Comparison of ENCODE assay signal across 9 mouse cellular contexts in the genomic region with DNA sequence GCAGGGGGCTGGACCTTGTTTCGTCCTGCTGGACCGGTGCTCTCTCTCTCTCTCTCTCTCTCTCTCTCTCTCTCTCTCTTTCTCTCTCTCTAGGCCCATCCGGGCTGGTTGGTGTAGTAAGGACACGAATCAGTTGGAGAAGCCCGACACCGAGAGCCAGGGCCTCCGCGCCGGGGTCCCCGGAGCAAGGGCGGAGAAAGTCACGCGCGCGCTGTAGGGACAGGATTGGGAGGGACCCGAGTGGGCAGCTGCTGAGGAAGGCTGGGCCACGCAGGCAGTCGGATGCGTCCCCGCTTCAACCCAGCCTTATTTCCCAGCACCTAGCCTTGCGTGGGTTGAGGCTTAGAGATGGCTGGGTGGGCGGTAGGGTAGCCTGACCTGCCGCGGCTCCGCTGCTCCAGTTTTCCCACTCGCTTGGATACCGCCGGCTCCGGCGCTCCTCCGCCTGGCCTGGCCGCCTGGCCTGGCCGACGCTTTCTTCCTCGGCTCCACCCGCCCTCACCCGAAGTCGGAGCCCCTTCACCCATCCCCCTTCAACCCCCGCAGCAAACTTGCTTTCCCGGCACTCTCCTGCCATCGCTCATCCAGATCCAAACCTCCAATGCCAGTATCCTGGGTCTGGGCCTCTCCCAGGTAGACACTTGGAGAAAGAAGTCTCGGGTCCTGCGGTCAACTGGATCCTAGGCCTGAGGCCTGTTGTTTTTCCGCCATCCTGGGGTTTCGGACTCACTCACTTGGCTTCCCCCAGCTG. TPM values are rescaled to one million over a fixed set of nuclear protein-coding genes. Genes with fewer than 3 reads are reported as not detected.
DNase-seq lines count a peak whose midpoint lies in the region; ATAC-seq lines count a peak whose summit lies in the region.
"Had no signal": no experiment of that assay in that cellular context is flagged by ENCODE, and none has a peak within 500 bp of the region (broad histone marks: within the 10 kb centered on the region; RNA-seq: fewer than 3 reads in every experiment).

No protein-coding gene starts in this region.

- H3K9ac ChIP-seq in forebrain, embryonic 12.5 days, result no peak overlapping the region; the same call in 1 of the 2 replicates
- H3K9ac ChIP-seq in limb, embryonic 15.5 days, result no peak overlapping the region
- H3K9ac ChIP-seq: liver, embryonic 14.5 days had no signal

- peaks cover 54% of the 10 kb centered on the region for H3K4me1 ChIP-seq in megakaryocyte, embryonic 14.5 days
- H3K4me1 ChIP-seq in forebrain, embryonic 12.5 days, result peaks cover 20% of the 10 kb centered on the region
- peaks cover 42% of the 10 kb centered on the region for H3K4me1 ChIP-seq in limb, embryonic 15.5 days

- H3K27ac ChIP-seq in forebrain, embryonic 12.5 days, result no peak overlapping the region
- no peak overlapping the region for H3K27ac ChIP-seq in limb, embryonic 15.5 days
- H3K27ac ChIP-seq: liver, embryonic 14.5 days had no signal

- no peak for ATAC-seq in megakaryocyte, adult 5-6 weeks (ENCODE audit: poor library complexity, severe bottlenecking)
- no peak for ATAC-seq in forebrain, embryonic 12.5 days (ENCODE audit: low FRiP score)
- no peak for ATAC-seq in limb, embryonic 15.5 days (ENCODE audit: insufficient number of reproducible peaks, low FRiP score, low TSS enrichment, low read depth)

- 1% methylated on average over 45 of the region's 45 CpGs for WGBS in forebrain, embryonic 12.5 days
- WGBS in limb, embryonic 15.5 days, result 3% methylated on average over 45 of the region's 45 CpGs

- peak overlapping the region; percentile 83 for H3K4me2 ChIP-seq in forebrain, embryonic 12.5 days
- peak overlapping the region; percentile 91 for H3K4me2 ChIP-seq in limb, embryonic 15.5 days

- H3K4me3 ChIP-seq in megakaryocyte, embryonic 14.5 days (replicated peaks), result peak overlapping the region; percentile 90
- peak overlapping the region; percentile 48 for H3K4me3 ChIP-seq in forebrain, embryonic 12.5 days (replicated peaks)
- H3K4me3 ChIP-seq in limb, embryonic 15.5 days, result peak overlapping the region; percentile 48

- no peaks in the 10 kb centered on the region for H3K36me3 ChIP-seq in megakaryocyte, embryonic 14.5 days (replicated peaks; ENCODE audit: low read length)
- H3K36me3 ChIP-seq in forebrain, embryonic 12.5 days (replicated peaks), result no peaks in the 10 kb centered on the region
- H3K36me3 ChIP-seq in limb, embryonic 15.5 days, result no peaks in the 10 kb centered on the region

- peaks cover 98% of the 10 kb centered on the region for H3K27me3 ChIP-seq in megakaryocyte, embryonic 14.5 days (replicated peaks)
- H3K27me3 ChIP-seq in forebrain, embryonic 12.5 days, result peaks cover 97% of the 10 kb centered on the region
- peaks cover 97% of the 10 kb centered on the region for H3K27me3 ChIP-seq in limb, embryonic 15.5 days

- no peak for DNase-seq in spleen, postnatal 14 days (ENCODE audit: low spot score in 2 of 2)
- no peak for DNase-seq in embryo, embryonic 9.5 days (ENCODE audit: extremely low spot score)
- no peak for DNase-seq in layer of hippocampus, postnatal 25 days (ENCODE audit: extremely low spot score in 1 of 2, low spot score in 1 of 2)

- no peaks in the 10 kb centered on the region for H3K9me3 ChIP-seq in megakaryocyte, embryonic 14.5 days
- H3K9me3 ChIP-seq in forebrain, embryonic 12.5 days, result no peaks in the 10 kb centered on the region
- H3K9me3 ChIP-seq in limb, embryonic 15.5 days, result no peaks in the 10 kb centered on the region

RNA-seq across cellular contexts. Expression of a gene that starts 0.8 kb away (rescaled TPM):
- 0.19 TPM in 1 of 2 replicates, not detected in the other for polyA plus RNA-seq in megakaryocyte, embryonic 14.5 days (2012; ENCODE audit: insufficient read depth, low replicate concordance)
- total RNA-seq in megakaryocyte, adult 5-6 weeks (2015), result not detected in 2 replicates
- not detected in 2 replicates for total RNA-seq in megakaryocyte, adult 5-6 weeks (2017)
- 0.63 and 1.3 TPM in 2 replicates for polyA plus RNA-seq in forebrain, embryonic 12.5 days (2016; fragmentation: Nextera tagmentation; extraction: Ambion mirVana)
- 1.2 and 1.3 TPM in 2 replicates for polyA plus RNA-seq in limb, embryonic 15.5 days (2015; fragmentation: Nextera tagmentation; extraction: Ambion mirVana)
- total RNA-seq in layer of hippocampus, postnatal 25 days (2021), result not detected
- total RNA-seq: adrenal gland, postnatal 14 days had no signal
- polyA plus RNA-seq: liver, embryonic 14.5 days had no signal

RNA-seq across cellular contexts. Expression of a gene that starts 30.9 kb away (rescaled TPM):
- not detected in 2 replicates for polyA plus RNA-seq in megakaryocyte, embryonic 14.5 days (2012; ENCODE audit: insufficient read depth, low replicate concordance)
- not detected in 2 replicates for total RNA-seq in megakaryocyte, adult 5-6 weeks (2015)
- total RNA-seq in megakaryocyte, adult 5-6 weeks (2017), result not detected in 2 replicates
- 0.12 TPM in 1 of 2 replicates, not detected in the other for polyA plus RNA-seq in forebrain, embryonic 12.5 days (2016; fragmentation: Nextera tagmentation; extraction: Ambion mirVana)
- polyA plus RNA-seq in limb, embryonic 15.5 days (2015; fragmentation: Nextera tagmentation; extraction: Ambion mirVana), result not detected in 2 replicates
- total RNA-seq in layer of hippocampus, postnatal 25 days (2021), result under 1 TPM in 1 of 2 experiments, not detected in 1; 0.30 TPM
- total RNA-seq: adrenal gland, postnatal 14 days had no signal

RNA-seq across cellular contexts. Expression of a gene that starts 34.2 kb away (rescaled TPM):
- not detected in 2 replicates for polyA plus RNA-seq in megakaryocyte, embryonic 14.5 days (2012; ENCODE audit: insufficient read depth, low replicate concordance)
- total RNA-seq in megakaryocyte, adult 5-6 weeks (2015), result not detected in 2 replicates
- total RNA-seq in megakaryocyte, adult 5-6 weeks (2017), result not detected in 2 replicates
- not detected in 2 replicates for polyA plus RNA-seq in forebrain, embryonic 12.5 days (2016; fragmentation: Nextera tagmentation; extraction: Ambion mirVana)
- not detected in 2 replicates for polyA plus RNA-seq in limb, embryonic 15.5 days (2015; fragmentation: Nextera tagmentation; extraction: Ambion mirVana)
- not detected for total RNA-seq in layer of hippocampus, postnatal 25 days (2021)

RNA-seq across cellular contexts. Expression of a gene that starts 50.5 kb away (rescaled TPM):
- polyA plus RNA-seq in megakaryocyte, embryonic 14.5 days (2012; ENCODE audit: insufficient read depth, low replicate concordance), result not detected in 2 replicates
- total RNA-seq in megakaryocyte, adult 5-6 weeks (2015), result not detected in 2 replicates
- total RNA-seq in megakaryocyte, adult 5-6 weeks (2017), result not detected in 2 replicates
- 0.15 and 0.23 TPM in 2 replicates for polyA plus RNA-seq in forebrain, embryonic 12.5 days (2016; fragmentation: Nextera tagmentation; extraction: Ambion mirVana)
- 0.10 and 0.12 TPM in 2 replicates for polyA plus RNA-seq in limb, embryonic 15.5 days (2015; fragmentation: Nextera tagmentation; extraction: Ambion mirVana)
- total RNA-seq in layer of hippocampus, postnatal 25 days (2021), result not detected
- total RNA-seq: adrenal gland, postnatal 14 days had no signal

RNA-seq across cellular contexts. Expression of a gene that starts 55.9 kb away (rescaled TPM):
- polyA plus RNA-seq in megakaryocyte, embryonic 14.5 days (2012; ENCODE audit: insufficient read depth, low replicate concordance), result not detected in 2 replicates
- total RNA-seq in megakaryocyte, adult 5-6 weeks (2015), result not detected in 2 replicates
- not detected in 2 replicates for total RNA-seq in megakaryocyte, adult 5-6 weeks (2017)
- not detected in 2 replicates for polyA plus RNA-seq in forebrain, embryonic 12.5 days (2016; fragmentation: Nextera tagmentation; extraction: Ambion mirVana)
- not detected in 2 replicates for polyA plus RNA-seq in limb, embryonic 15.5 days (2015; fragmentation: Nextera tagmentation; extraction: Ambion mirVana)
- total RNA-seq in layer of hippocampus, postnatal 25 days (2021), result not detected
